Mouse (Mus musculus): ENCODE results near the gene Myd88.
A peak's percentile ranks its signal among the peaks of the same experiment; 100 is the strongest.

The Myd88 gene

GRCm38 (mm10) chr9:119340212-119340580 lies 1.0 kb downstream of the Myd88 start:
- DNase-seq (ENCODE audit: low spot score) = no peak

DNA sequence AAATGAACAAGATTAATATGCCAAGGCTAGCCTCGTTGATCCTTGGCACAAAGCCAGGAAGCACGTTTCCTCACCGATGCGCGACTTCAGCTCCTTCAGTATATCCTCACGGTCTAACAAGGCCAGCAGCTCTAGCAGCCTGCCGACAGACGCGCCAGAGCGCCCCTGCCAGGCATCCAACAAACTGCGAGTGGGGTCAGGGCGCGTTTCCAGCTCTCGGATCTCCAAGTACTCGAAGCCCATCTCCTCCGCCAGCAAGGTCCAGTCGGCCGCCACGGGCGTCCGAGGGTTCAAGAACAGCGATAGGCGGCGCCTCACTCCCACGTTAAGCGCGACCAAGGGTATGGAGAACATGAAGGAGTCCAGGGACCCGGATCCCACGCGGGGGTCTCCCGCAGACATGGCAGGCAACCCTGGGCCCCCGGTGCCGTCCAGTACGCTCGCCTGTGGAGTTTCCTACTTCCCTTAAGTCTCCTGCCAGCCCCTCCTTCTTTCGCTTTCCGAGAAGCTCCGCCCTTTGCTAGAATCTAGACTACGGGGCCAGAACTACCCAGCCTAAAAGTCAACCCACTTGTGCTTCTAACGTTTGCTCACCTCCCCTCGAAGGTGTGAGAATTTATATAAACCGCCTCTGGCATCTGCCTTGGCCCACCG lies 1.5 kb downstream of the Myd88 start, which contains the start of gene Acaa1a:
Gene Acaa1a (plus strand): TSS at position 119 of the 654 bp plus-strand sequence.
- peak; percentile 62 for DNase-seq (ENCODE audit: low spot score)

DNA sequence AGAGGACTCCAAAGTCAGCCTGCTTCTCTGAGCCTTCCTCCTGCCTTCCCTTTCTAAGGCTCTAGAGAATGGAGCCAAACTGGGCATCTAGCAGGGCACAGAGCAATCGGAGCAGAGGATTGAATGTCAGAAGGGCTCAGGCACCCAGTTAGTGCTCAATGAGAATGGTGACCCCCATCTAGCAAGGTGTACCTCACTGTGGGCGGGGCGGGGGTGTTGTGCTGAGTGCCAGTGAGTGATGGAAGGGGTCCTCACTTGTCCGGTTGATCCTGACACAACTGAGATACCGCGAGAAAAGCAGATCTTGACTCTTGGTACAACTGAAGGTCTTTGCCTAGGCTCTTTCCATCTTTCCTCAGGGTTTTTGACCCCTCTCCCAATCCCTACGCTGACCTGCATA lies 2.1 kb downstream of the Myd88 start:
- DNase-seq (ENCODE audit: low spot score) = no peak

DNA sequence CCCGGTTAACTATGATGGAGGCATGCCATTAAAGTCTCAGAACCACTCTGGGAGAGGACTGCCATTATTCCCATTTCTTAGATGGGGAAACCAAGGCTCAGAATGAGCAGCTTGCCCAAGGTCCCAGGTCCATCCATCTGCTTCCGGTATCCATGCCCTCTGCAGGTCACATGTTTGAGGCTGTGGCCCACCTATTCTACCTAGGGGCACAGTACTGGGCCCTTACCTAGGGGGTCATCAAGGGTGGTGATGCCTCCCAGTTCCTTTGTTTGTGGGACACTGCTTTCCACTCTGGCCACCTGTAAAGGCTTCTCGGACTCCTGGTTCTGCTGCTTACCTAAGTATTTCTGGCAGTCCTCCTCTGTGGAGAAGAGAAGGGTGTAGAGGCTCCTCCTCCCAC lies 2.9 kb downstream of the Myd88 start:
- no peak for DNase-seq (ENCODE audit: low spot score)

GRCm38 (mm10) chr9:119337842-119338241 lies 3.4 kb downstream of the Myd88 start:
- no peak for DNase-seq (ENCODE audit: low spot score)

DNA sequence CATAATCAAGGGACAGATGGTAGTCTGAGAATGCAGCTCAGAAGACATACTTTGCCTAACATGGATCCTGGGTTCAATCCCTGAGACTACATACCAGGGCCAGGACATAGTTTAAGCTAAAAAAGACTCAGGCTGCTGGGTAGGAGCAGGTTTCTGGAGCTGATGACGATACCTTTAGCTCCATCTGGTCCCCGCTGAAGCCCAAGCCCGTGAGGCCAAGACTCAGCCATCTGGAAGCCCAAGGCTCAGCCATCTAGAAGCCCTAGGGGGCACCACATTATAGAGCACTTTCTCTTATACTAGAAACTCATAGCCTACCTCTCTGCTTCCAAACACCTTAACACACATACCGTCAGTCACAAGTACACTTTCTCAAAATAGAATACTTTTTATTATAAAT lies 5.6 kb downstream of the Myd88 start:
- no peak for DNase-seq (ENCODE audit: low spot score)

GRCm38 (mm10) chr9:119334834-119335233 lies 6.4 kb downstream of the Myd88 start:
- DNase-seq (ENCODE audit: low spot score) = no peak

GRCm38 (mm10) chr9:119334324-119334723 lies 6.9 kb downstream of the Myd88 start:
- no peak for DNase-seq (ENCODE audit: low spot score)

GRCm38 (mm10) chr9:119330186-119330963 lies 10.8 kb downstream of the Myd88 start:
- DNase-seq (ENCODE audit: low spot score) = no peak

GRCm38 (mm10) chr9:119328488-119328887 lies 12.7 kb downstream of the Myd88 start:
- no peak for DNase-seq (ENCODE audit: low spot score)

- DNase-seq (ENCODE audit: low spot score) = no peak
Measured at GRCm38 (mm10) chr9:119324130-119324529, 17.1 kb downstream of the Myd88 start.

DNA sequence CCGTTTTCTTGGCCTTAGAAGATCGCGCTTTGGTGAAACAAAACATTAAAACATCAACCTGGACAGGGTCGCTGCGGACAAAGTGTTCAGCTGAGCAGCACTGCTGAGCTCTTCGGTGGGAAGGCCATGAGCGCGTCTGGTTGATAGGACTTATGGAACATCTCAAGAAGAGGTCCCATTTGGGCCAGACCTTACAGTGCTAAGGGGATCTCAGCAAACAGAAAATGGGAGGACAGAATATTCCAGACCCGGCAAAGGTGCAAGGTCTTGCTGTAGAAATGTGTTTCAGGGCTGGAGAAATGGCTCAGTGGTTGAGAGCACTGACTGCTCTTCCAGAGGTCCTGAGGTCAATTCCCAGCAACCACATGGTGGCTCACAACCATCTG lies 18.0 kb downstream of the Myd88 start:
- DNase-seq (ENCODE audit: low spot score) = no peak

DNA sequence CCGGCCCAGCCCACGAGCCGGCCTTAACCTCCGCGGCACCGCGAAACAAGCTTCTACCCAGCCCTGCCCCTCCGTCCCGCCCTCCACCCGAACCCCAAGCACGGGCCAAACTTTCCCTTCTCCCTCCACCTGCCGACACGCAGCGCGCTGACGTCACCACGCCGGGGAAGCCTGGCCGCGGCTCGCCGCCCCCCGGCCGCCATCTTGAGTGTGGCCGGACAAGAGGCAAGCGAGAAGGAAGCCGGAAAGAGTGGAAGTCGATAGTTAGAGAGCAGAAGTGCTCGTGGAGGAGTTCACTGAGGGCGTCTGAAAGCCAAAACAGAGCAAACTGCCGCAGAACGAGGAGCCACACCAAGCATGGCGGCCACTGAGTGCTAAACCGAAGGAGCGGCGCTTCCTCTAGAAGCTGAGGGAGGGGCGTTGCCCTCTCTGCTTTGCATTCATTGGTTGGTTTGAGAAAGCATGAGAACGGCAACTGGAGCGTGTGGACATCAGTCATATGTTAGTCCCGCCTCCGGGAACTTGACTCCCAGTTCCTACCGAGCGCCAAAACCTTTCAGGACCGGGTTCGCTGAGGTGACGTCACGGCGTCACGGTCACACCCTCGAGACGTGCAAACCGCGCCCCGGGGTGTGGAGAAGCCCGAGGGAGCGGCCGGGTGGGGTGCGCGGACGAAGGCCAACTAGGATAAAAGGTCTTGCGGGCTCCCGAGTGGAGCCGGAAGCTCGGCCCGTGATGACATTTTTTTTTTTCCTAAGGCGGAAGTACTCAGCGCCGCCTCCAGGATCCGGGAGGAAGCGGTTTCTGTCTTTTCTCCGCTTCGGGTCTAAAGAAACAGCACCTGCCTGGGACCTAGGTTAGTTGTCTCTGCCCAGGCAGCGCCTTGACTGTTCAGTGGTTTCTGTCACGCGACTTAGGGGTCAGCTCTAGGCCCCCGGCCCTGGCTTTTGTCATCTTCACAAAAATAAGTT lies 18.6 kb downstream of the Myd88 start, which contains the start of gene Oxsr1:
Gene Oxsr1 (minus strand): TSS at position 139 of the 971 bp plus-strand sequence.
- DNase-seq (ENCODE audit: low spot score) = peak; percentile 99

GRCm38 (mm10) chr9:119321392-119322229 lies 19.6 kb downstream of the Myd88 start:
- peak; percentile 32 for DNase-seq (ENCODE audit: low spot score)

GRCm38 (mm10) chr9:119320946-119321345 lies 20.3 kb downstream of the Myd88 start:
- peak; percentile 33 for DNase-seq (ENCODE audit: low spot score)

- DNase-seq (ENCODE audit: low spot score) = no peak
Measured at GRCm38 (mm10) chr9:119320446-119320845, 20.8 kb downstream of the Myd88 start.

DNA sequence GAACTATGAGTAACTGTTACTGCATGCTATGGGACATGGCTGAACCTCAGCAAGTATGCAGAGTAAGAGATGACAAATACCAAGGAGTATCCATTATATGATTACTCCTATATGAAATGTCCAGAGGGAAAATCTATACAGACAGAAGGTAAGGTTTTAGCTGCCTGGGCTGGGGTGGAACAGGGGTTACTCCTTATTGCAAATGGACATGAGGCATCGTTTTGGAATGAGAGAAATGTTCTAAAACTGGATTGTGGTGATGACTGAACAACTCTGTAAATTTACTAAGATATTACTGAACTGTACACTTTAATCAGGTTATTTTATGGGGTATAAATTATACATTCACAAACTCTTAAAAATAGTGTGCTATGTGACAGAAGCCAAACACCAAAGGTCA lies 22.3 kb downstream of the Myd88 start:
- no peak for DNase-seq (ENCODE audit: low spot score)

DNA sequence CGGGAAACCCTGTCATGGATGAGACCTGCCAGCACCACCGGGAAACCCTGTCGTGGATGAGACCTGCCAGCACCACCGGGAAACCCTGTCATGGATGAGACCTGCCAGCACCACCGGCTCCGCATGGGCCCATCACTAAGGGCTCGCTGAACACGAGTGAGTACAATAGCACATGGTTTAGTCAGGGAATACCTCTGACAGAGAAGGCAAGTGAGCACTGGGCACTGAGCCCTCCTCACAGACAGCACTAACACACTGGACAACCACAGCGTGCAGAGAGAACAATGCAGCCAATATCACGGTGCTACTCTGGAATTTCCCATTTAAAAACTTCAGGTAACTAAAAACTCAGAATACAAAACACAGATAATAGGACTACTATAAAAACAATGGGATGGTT lies 28.1 kb downstream of the Myd88 start:
- no peak for DNase-seq (ENCODE audit: low spot score)

DNA sequence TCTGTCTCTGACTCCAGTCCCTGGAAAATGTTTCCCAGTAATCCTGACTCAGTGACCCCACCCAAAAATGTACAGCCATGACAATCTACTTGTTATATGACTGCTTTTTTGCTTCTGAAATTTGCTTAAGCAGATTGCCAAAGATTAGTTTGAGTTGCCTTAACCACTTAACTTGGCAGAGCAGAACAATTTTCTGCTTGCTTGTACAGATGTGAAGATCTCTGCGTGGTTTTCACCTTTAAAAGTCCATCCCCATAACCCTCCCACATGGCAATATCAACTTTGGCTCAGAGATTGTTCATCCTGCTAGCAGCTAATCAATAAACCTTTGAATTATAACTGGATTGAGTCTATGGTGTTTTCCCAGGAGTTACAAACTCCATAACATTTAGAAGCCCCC lies 32.1 kb downstream of the Myd88 start:
- no peak for DNase-seq (ENCODE audit: low spot score)

- no peak for DNase-seq (ENCODE audit: low spot score)
Measured at GRCm38 (mm10) chr9:119305863-119306262, 35.3 kb downstream of the Myd88 start.

DNA sequence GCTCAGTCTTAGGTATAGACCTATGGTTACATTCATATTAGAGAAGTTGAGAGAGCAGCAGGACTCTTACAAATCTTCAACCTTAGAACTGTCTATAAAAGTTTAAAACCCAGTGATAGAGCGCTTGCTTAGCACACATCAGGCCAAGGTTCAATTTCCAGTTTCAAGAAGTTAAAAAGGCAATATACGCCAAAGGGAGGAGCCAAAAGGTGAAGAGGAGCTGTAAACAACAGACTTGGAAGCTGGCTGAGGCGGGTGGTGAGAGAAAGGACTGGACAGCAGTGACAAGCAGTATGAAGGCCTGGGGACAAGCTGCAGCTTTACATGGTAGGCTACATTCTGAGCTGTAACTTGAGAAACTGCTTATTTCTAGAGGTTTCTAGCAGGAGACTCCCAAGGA lies 42.6 kb downstream of the Myd88 start:
- no peak for DNase-seq (ENCODE audit: low spot score)

Data from embryo, embryonic 10 days (tissue).